Mouse (Mus musculus) bone marrow macrophage, adult 2 months (primary cell): ENCODE data around the gene Cand2. TPM values are rescaled to one million over a fixed set of nuclear protein-coding genes. Genes with fewer than 3 reads are reported as not detected.
A peak's percentile ranks its signal among the peaks of the same experiment; 100 is the strongest.

ENCODE experiments used
- H3K27ac ChIP-seq: 2 replicates; pipeline ENCODE4 v1.5.1; 2012; ENCODE audit warnings: low read depth, low read length; ENCODE audit not compliant: insufficient read depth
- H3K4me1 ChIP-seq: 2 replicates; pipeline ENCODE4 v1.6.1; 2012; ENCODE audit warnings: low read length; ENCODE audit not compliant: control insufficient read depth, insufficient read depth
- H3K4me3 ChIP-seq: 2 replicates; pipeline ENCODE4 v1.5.1; 2012; ENCODE audit warnings: mild to moderate bottlenecking, low read length, moderate library complexity; ENCODE audit not compliant: insufficient read depth
- CTCF ChIP-seq: IDR thresholded peaks from 2 replicates; pipeline ENCODE4 v1.5.1; 2012; ENCODE audit warnings: low read depth, mild to moderate bottlenecking, low read length, moderate library complexity
- POLR2A ChIP-seq: IDR thresholded peaks from 2 replicates; pipeline ENCODE4 v1.6.1; 2012; ENCODE audit warnings: mild to moderate bottlenecking, low read depth, low read length, borderline replicate concordance
- polyA plus RNA-seq: library from polyadenylated mRNA; stranded (reverse); fragments of >200 nt; gene quantifications from 2 replicates; pipeline ENCODE4 v1.2.4, GENCODE M21; 2012; ENCODE audit not compliant: missing spikeins, insufficient read depth, insufficient read length

Gene Cand2
- polyA plus RNA-seq, 1 experiment: 0.40 TPM

DNA sequence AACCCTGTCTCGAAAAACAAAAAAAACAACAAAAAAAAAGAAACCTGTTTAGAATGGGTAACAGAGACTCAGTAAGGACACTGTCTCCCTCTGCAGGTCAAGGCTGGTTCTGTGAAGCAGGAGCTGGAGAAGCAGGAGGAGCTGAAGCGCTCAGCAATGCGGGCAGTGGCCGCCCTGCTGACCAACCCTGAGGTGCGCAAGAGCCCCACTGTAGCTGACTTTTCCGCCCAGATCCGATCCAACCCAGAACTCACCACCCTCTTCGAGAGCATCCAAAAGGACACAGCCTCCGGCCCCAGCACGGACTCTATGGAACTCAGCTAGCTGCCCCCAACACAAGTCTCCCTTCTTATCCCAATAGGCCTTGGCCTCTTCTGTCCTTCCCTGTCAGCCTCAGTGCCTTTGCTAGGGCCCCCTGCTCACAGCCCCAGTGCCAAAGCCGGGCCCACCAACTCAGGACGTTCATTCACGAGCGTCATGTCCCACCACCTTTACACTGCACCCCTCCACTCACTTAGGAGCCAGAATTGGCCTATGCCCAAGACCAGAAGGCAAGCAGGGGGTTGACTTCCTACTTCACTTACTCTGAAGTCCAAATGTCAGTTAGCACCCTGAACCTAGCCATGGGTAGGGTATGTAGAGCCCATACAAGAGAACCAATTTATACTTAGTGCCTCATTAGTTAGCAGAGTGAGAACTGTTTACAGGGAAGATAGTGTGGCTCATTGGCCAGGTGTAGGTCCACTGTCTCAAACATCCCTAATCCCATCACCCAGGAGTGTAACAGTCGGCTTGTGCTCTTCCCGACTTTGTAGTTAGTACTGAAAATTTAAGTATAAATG, 29.4 kb downstream of the Cand2 start:
- H3K4me3 ChIP-seq: no peak overlapping the region
- peaks cover 2% of the 10 kb centered on the region; the same call in 1 of the 2 replicates for H3K4me1 ChIP-seq
- H3K27ac ChIP-seq: no peak overlapping the region
- TF ChIP-seq CTCF (peak; percentile 38), POLR2A (no peak)

DNA sequence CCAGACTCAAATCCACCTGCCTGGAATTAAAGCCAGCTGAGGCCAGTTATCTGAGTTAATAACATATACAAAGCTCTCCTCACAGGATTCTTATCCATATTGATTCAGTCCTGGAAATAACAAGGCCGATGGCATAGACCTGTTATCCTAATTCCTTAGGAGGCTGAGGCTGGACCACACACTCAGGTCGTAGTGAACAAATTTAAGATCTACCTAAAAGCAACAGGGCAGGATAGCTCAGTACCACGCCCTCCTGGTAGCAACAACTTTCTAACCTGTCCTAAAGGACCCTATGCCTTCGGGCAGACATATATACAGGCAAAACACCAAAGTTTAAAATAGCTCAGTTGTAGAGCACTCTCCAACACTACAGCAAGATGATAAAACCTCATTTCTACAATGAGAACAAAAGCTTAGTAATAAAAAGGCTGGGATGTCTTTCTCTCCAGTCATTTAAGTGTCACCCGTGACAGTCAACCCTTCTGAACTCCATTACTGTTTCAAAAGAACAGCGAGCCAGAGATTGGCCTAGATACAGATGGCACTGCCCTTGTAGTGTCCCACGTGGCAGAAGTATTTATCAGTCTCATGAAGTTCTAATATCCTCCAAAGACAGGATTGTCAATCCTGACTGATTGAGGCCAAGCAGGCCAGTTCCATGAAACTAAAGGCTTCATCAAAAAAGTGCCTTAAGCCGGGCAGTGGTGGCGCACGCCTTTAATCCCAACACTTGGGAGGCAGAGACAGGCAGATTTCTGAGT, 30.3 kb downstream of the Cand2 start:
- H3K4me1 ChIP-seq: peaks cover 2% of the 10 kb centered on the region; the same call in 1 of the 2 replicates
- no peak overlapping the region for H3K4me3 ChIP-seq
- H3K27ac ChIP-seq: no peak overlapping the region

GRCm38 (mm10) chr6:115807464-115808195, 33.3 kb downstream of the Cand2 start:
- Histone ChIP-seq H3K27ac (peak overlapping the region; percentile 72), H3K4me1 (peaks cover 2% of the 10 kb centered on the region; the same call in 1 of the 2 replicates), H3K4me3 (peak overlapping the region; percentile 78)
- TF ChIP-seq POLR2A: no peak
- no peak for TF ChIP-seq CTCF

More for the DNA sequence above, 30.3 kb downstream of the Cand2 start:
- TF ChIP-seq CTCF (no peak), POLR2A (no peak)

GRCm38 (mm10) chr6:115808196-115808487, 33.8 kb downstream of the Cand2 start:
- peak overlapping the region; percentile 72 for H3K27ac ChIP-seq
- no peak for TF ChIP-seq POLR2A
- TF ChIP-seq CTCF: no peak
- H3K4me3 ChIP-seq: peak overlapping the region; percentile 78
- H3K4me1 ChIP-seq: peaks cover 2% of the 10 kb centered on the region; the same call in 1 of the 2 replicates

- H3K4me1 ChIP-seq: peaks cover 2% of the 10 kb centered on the region
- peak within 1 kb of the TSS; percentile 78 for H3K4me3 ChIP-seq
- H3K27ac ChIP-seq: peak within 1 kb of the TSS; percentile 72
- TF ChIP-seq POLR2A (no peak), CTCF (no peak)
Measured at GRCm38 (mm10) chr6:115808488-115809231, 34.3 kb downstream of the Cand2 start, which contains the start of gene Rpl32. Gene Rpl32, minus strand, starts transcription at chr6:115808747.

DNA sequence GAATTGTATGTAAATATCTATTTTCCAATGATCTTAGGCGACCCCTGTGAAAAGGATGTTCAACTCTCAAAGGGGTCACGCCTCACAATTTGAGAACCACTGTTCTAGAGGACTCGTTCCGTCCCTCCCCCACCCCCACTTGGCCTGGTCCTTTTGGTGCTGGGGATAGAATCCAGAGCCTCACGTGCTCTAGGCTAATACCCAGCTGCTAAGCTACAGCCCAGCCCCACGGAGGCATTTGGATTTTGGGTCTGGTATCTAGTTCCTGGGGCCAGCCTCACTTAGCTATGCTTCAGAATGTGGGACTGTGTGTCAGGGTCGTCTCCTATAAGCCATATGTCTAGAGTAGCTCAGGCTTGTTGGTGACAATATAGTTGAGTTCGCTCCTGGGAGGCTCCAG, 37.3 kb downstream of the Cand2 start:
- H3K4me1 ChIP-seq: peaks cover 15% of the 10 kb centered on the region
- no peak for TF ChIP-seq POLR2A
- no peak for TF ChIP-seq CTCF
- no peak overlapping the region for H3K4me3 ChIP-seq
- no peak overlapping the region for H3K27ac ChIP-seq

DNA sequence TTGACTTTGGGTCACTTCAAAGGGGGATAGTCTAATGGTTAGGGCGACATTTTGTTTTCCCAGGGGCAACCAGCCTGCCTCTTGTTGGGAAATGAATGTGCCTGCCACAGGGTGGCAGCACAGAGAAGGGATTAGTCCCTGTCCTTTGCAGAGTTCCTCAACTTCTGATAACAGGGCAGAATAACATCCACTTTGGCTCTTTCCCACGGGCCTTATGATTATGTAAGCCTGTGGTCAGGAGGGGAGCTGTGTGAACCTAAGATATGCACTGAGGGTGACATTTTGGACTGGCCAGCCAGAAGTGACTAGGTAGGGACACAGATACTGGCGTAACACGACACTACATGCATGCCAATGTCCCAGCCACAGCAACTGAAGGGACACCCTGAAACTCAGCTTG, 39.8 kb downstream of the Cand2 start:
- Histone ChIP-seq H3K4me3 (no peak overlapping the region), H3K4me1 (peaks cover 15% of the 10 kb centered on the region), H3K27ac (no peak overlapping the region)
- TF ChIP-seq CTCF (peak; percentile 69), POLR2A (no peak)

- H3K27ac ChIP-seq: no peak overlapping the region
- TF ChIP-seq POLR2A: no peak
- no peak for TF ChIP-seq CTCF
- H3K4me1 ChIP-seq: peaks cover 15% of the 10 kb centered on the region
- H3K4me3 ChIP-seq: no peak overlapping the region
Measured at GRCm38 (mm10) chr6:115815041-115815440, 40.7 kb downstream of the Cand2 start.

GRCm38 (mm10) chr6:115818129-115818528, 43.8 kb downstream of the Cand2 start:
- H3K4me3 ChIP-seq: no peak overlapping the region
- no peak for TF ChIP-seq POLR2A
- no peak for TF ChIP-seq CTCF
- H3K4me1 ChIP-seq: peaks cover 15% of the 10 kb centered on the region
- no peak overlapping the region for H3K27ac ChIP-seq
